Mouse (Mus musculus) E14TG2a.4 (cell line): ENCODE results near the gene 9430097D07Rik.

Source experiments
- CTCF ChIP-seq: conservative IDR thresholded peaks from 2 replicates; pipeline ENCODE4 v1.5.1; 2014; ENCODE audit warnings: low read length
- NANOG ChIP-seq: IDR thresholded peaks from 2 replicates; pipeline ENCODE4 v1.6.1; 2014; ENCODE audit warnings: borderline replicate concordance, low read length, mixed read lengths

- no peak for TF ChIP-seq CTCF
- TF ChIP-seq NANOG: no peak
These were observed 36.8 kb upstream of the 9430097D07Rik start for GRCm38 (mm10) chr2:32612274-32612673.
